8 mouse cellular contexts compared by ENCODE assay signal in genomic region chr11:98785772-98786281, GRCm38 (mm10). TPM values are rescaled to one million over a fixed set of nuclear protein-coding genes. Genes with fewer than 3 reads are reported as not detected.
DNase-seq lines count a peak whose midpoint lies in the region; ATAC-seq and TF ChIP-seq lines count a peak whose summit lies in the region.

No protein-coding gene starts in this region.

- WGBS in embryonic facial prominence, embryonic 12.5 days, result 9% methylated on average over 12 of the region's 12 CpGs
- 3% methylated on average over 12 of the region's 12 CpGs for WGBS in kidney, adult 2 months
- WGBS in limb, embryonic 15.5 days, result 7% methylated on average over 12 of the region's 12 CpGs
- WGBS in midbrain, postnatal 0 days, result 7% methylated on average over 12 of the region's 12 CpGs

- H3K27me3 ChIP-seq in embryonic facial prominence, embryonic 12.5 days, result no peaks in the 10 kb centered on the region
- H3K27me3 ChIP-seq in kidney, adult 2 months (replicated peaks; ENCODE audit: control insufficient read depth, insufficient read depth, low read length), result no peaks in the 10 kb centered on the region
- no peaks in the 10 kb centered on the region for H3K27me3 ChIP-seq in limb, embryonic 15.5 days
- H3K27me3 ChIP-seq in midbrain, postnatal 0 days (ENCODE audit: insufficient read depth, low read length), result no peaks in the 10 kb centered on the region
- no peaks in the 10 kb centered on the region for H3K27me3 ChIP-seq in testis, adult 2 months (ENCODE audit: control insufficient read depth, insufficient read depth, low read length)

- peak overlapping the region; percentile 40 for H3K4me2 ChIP-seq in embryonic facial prominence, embryonic 12.5 days (replicated peaks)
- H3K4me2 ChIP-seq in limb, embryonic 15.5 days, result peak overlapping the region; percentile 24
- H3K4me2 ChIP-seq in midbrain, postnatal 0 days (ENCODE audit: low read depth, low read length, poor library complexity, severe bottlenecking), result peak overlapping the region; percentile 42

- peak; percentile 67 for DNase-seq in 3134 (ENCODE audit: extremely low read depth, insufficient read length, low spot score)
- DNase-seq in adrenal gland, adult 18-20 months (ENCODE audit: low spot score in 2 of 2), result peak; percentile 62 to 65
- peak; percentile 93 for DNase-seq in heart, adult 8-10 months (ENCODE audit: low spot score)
- DNase-seq in kidney, adult 2 months, result peak; percentile 87
- DNase-seq in midbrain, postnatal 0 days (ENCODE audit: low spot score), result peak; percentile 92

- peak overlapping the region; percentile 72 for H3K27ac ChIP-seq in embryonic facial prominence, embryonic 12.5 days
- H3K27ac ChIP-seq in kidney, adult 2 months (ENCODE audit: insufficient read depth, low read depth, low read length), result peak overlapping the region; percentile 97
- H3K27ac ChIP-seq in limb, embryonic 15.5 days, result peak overlapping the region; percentile 86
- peak overlapping the region; percentile 83 for H3K27ac ChIP-seq in midbrain, postnatal 0 days (ENCODE audit: low read depth, low read length)
- peak overlapping the region; percentile 78 for H3K27ac ChIP-seq in testis, adult 2 months (ENCODE audit: control insufficient read depth, insufficient read depth, low read depth, low read length)

- no peak for TF ChIP-seq POLR2A in kidney, adult 2 months (IDR thresholded peaks at IDR 0.05; ENCODE audit: low read depth, low read length)
- TF ChIP-seq POLR2A in testis, adult 2 months (IDR thresholded peaks at IDR 0.05; ENCODE audit: control insufficient read depth, low read depth, low read length), result no peak; the same call in 1 of the 2 replicates

- ATAC-seq in embryonic facial prominence, embryonic 12.5 days (ENCODE audit: insufficient number of reproducible peaks, insufficient read depth, low FRiP score, low TSS enrichment), result no peak
- no peak for ATAC-seq in limb, embryonic 15.5 days (ENCODE audit: insufficient number of reproducible peaks, low FRiP score, low TSS enrichment, low read depth)
- peak; percentile 46; the same call in 1 of the 2 replicates for ATAC-seq in midbrain, postnatal 0 days (ENCODE audit: low FRiP score)

- H3K36me3 ChIP-seq in embryonic facial prominence, embryonic 12.5 days, result no peaks in the 10 kb centered on the region
- no peaks in the 10 kb centered on the region for H3K36me3 ChIP-seq in kidney, adult 2 months (ENCODE audit: control insufficient read depth, insufficient read depth, low read length)
- no peaks in the 10 kb centered on the region for H3K36me3 ChIP-seq in limb, embryonic 15.5 days
- no peaks in the 10 kb centered on the region for H3K36me3 ChIP-seq in midbrain, postnatal 0 days (ENCODE audit: insufficient read depth, low read length)
- H3K36me3 ChIP-seq in testis, adult 2 months (ENCODE audit: control insufficient read depth, insufficient read depth, low read length), result no peaks in the 10 kb centered on the region

- H3K9ac ChIP-seq in embryonic facial prominence, embryonic 12.5 days, result no peak overlapping the region
- H3K9ac ChIP-seq in limb, embryonic 15.5 days, result no peak overlapping the region
- peak overlapping the region; percentile 5; the same call in 1 of the 2 replicates for H3K9ac ChIP-seq in midbrain, postnatal 0 days (replicated peaks; ENCODE audit: low read length, poor library complexity, severe bottlenecking)

- no peak overlapping the region for H3K4me3 ChIP-seq in embryonic facial prominence, embryonic 12.5 days
- H3K4me3 ChIP-seq in kidney, adult 2 months (ENCODE audit: insufficient read depth, low read depth, low read length), result peak overlapping the region; percentile 30; the same call in 1 of the 2 replicates
- H3K4me3 ChIP-seq in limb, embryonic 15.5 days, result no peak overlapping the region
- peak overlapping the region; percentile 6; the same call in 1 of the 2 replicates for H3K4me3 ChIP-seq in midbrain, postnatal 0 days (ENCODE audit: low read depth, low read length)
- H3K4me3 ChIP-seq in testis, adult 2 months (ENCODE audit: control insufficient read depth, low read depth, low read length), result no peak overlapping the region

- no peaks in the 10 kb centered on the region for H3K9me3 ChIP-seq in embryonic facial prominence, embryonic 12.5 days
- H3K9me3 ChIP-seq in limb, embryonic 15.5 days, result no peaks in the 10 kb centered on the region
- H3K9me3 ChIP-seq in midbrain, postnatal 0 days (ENCODE audit: low read length), result no peaks in the 10 kb centered on the region

- peaks cover 59% of the 10 kb centered on the region for H3K4me1 ChIP-seq in embryonic facial prominence, embryonic 12.5 days
- H3K4me1 ChIP-seq in kidney, adult 2 months (ENCODE audit: control insufficient read depth, insufficient read depth, low read length), result peaks cover 36% of the 10 kb centered on the region
- peaks cover 76% of the 10 kb centered on the region for H3K4me1 ChIP-seq in limb, embryonic 15.5 days
- H3K4me1 ChIP-seq in midbrain, postnatal 0 days (ENCODE audit: insufficient read depth, low read length), result peaks cover 23% of the 10 kb centered on the region
- peaks cover 30% of the 10 kb centered on the region for H3K4me1 ChIP-seq in testis, adult 2 months (ENCODE audit: control insufficient read depth, insufficient read depth, low read length)

- TF ChIP-seq CTCF in kidney, adult 2 months (conservative IDR thresholded peaks at IDR 0.05; ENCODE audit: insufficient read depth, insufficient read length, low read depth, low read length), result peak; percentile 54
- TF ChIP-seq CTCF in midbrain, postnatal 0 days (IDR thresholded peaks at IDR 0.05), result peak; percentile 81
- no peak; the same call in 1 of the 2 replicates for TF ChIP-seq CTCF in testis, adult 2 months (IDR thresholded peaks at IDR 0.05; ENCODE audit: control insufficient read depth, insufficient read depth, insufficient replicate concordance, low read depth, low read length)

RNA-seq across cellular contexts. Expression of gene Msl1, which starts 9.5 kb away (rescaled TPM):
- total RNA-seq in adrenal gland, adult 18-20 months (2021), result 10 to 100 TPM; 82.3 to 97.4 TPM
- 35.2 and 35.6 TPM in 2 replicates for polyA plus RNA-seq in embryonic facial prominence, embryonic 12.5 days (2016; fragmentation: Nextera tagmentation; extraction: Ambion mirVana)
- total RNA-seq in heart, adult 8-10 months (2022), result 10 to 100 TPM; 72.1 to 84.3 (median 78.7) TPM
- 23.5 and 24.5 TPM in 2 replicates for polyA plus RNA-seq in kidney, adult 2 months (2012; rRNA removed)
- polyA plus RNA-seq in limb, embryonic 15.5 days (2015; fragmentation: Nextera tagmentation; extraction: Ambion mirVana), result 22.9 and 25.8 TPM in 2 replicates
- 88.3 and 107 TPM in 2 replicates for total RNA-seq in midbrain, postnatal 0 days (2014; rRNA removed)
- polyA plus RNA-seq in midbrain, postnatal 0 days (2015; fragmentation: Nextera tagmentation; extraction: Ambion mirVana), result 22.3 and 25.8 TPM in 2 replicates
- polyA plus RNA-seq in testis, adult 2 months (2012; rRNA removed), result 138 and 143 TPM in 2 replicates

RNA-seq across cellular contexts. Expression of gene Nr1d1, which starts 10.7 kb away (rescaled TPM):
- 100 to 1,000 TPM; 226 to 232 TPM for total RNA-seq in adrenal gland, adult 18-20 months (2021)
- polyA plus RNA-seq in embryonic facial prominence, embryonic 12.5 days (2016; fragmentation: Nextera tagmentation; extraction: Ambion mirVana), result 1.6 and 1.7 TPM in 2 replicates
- total RNA-seq in heart, adult 8-10 months (2022), result 100 to 1,000 TPM in 2 of 4 experiments, 10 to 100 TPM in 2; 81.4 to 121 (median 101) TPM
- polyA plus RNA-seq in kidney, adult 2 months (2012; rRNA removed), result 140 and 155 TPM in 2 replicates
- polyA plus RNA-seq in limb, embryonic 15.5 days (2015; fragmentation: Nextera tagmentation; extraction: Ambion mirVana), result 1.2 TPM in 2 replicates
- total RNA-seq in midbrain, postnatal 0 days (2014; rRNA removed), result 7.1 and 11.0 TPM in 2 replicates
- 12.3 and 14.3 TPM in 2 replicates for polyA plus RNA-seq in midbrain, postnatal 0 days (2015; fragmentation: Nextera tagmentation; extraction: Ambion mirVana)
- polyA plus RNA-seq in testis, adult 2 months (2012; rRNA removed), result 34.7 and 38.6 TPM in 2 replicates

RNA-seq across cellular contexts. Expression of gene Casc3, which starts 18.9 kb away (rescaled TPM):
- total RNA-seq in adrenal gland, adult 18-20 months (2021), result 10 to 100 TPM; 36.8 to 41.9 TPM
- polyA plus RNA-seq in embryonic facial prominence, embryonic 12.5 days (2016; fragmentation: Nextera tagmentation; extraction: Ambion mirVana), result 53.9 and 54.0 TPM in 2 replicates
- total RNA-seq in heart, adult 8-10 months (2022), result 10 to 100 TPM; 16.0 to 20.9 (median 17.8) TPM
- polyA plus RNA-seq in kidney, adult 2 months (2012; rRNA removed), result 21.0 and 24.5 TPM in 2 replicates
- 30.0 and 32.5 TPM in 2 replicates for polyA plus RNA-seq in limb, embryonic 15.5 days (2015; fragmentation: Nextera tagmentation; extraction: Ambion mirVana)
- 29.4 and 32.2 TPM in 2 replicates for total RNA-seq in midbrain, postnatal 0 days (2014; rRNA removed)
- 34.0 and 39.7 TPM in 2 replicates for polyA plus RNA-seq in midbrain, postnatal 0 days (2015; fragmentation: Nextera tagmentation; extraction: Ambion mirVana)
- polyA plus RNA-seq in testis, adult 2 months (2012; rRNA removed), result 22.0 and 24.9 TPM in 2 replicates

RNA-seq across cellular contexts. Expression of gene Thra, which starts 45.4 kb away (rescaled TPM):
- 10 to 100 TPM; 90.2 to 91.0 TPM for total RNA-seq in adrenal gland, adult 18-20 months (2021)
- 29.1 and 34.3 TPM in 2 replicates for polyA plus RNA-seq in embryonic facial prominence, embryonic 12.5 days (2016; fragmentation: Nextera tagmentation; extraction: Ambion mirVana)
- total RNA-seq in heart, adult 8-10 months (2022), result 10 to 100 TPM; 92.5 to 98.4 (median 95.1) TPM
- polyA plus RNA-seq in kidney, adult 2 months (2012; rRNA removed), result 92.7 and 97.2 TPM in 2 replicates
- 38.4 and 39.6 TPM in 2 replicates for polyA plus RNA-seq in limb, embryonic 15.5 days (2015; fragmentation: Nextera tagmentation; extraction: Ambion mirVana)
- total RNA-seq in midbrain, postnatal 0 days (2014; rRNA removed), result 774 and 843 TPM in 2 replicates
- 165 and 182 TPM in 2 replicates for polyA plus RNA-seq in midbrain, postnatal 0 days (2015; fragmentation: Nextera tagmentation; extraction: Ambion mirVana)
- 14.4 and 18.9 TPM in 2 replicates for polyA plus RNA-seq in testis, adult 2 months (2012; rRNA removed)

RNA-seq across cellular contexts. Expression of gene Rapgefl1, which starts 50.8 kb away (rescaled TPM):
- total RNA-seq in adrenal gland, adult 18-20 months (2021), result under 1 TPM; 0.36 to 0.58 TPM
- polyA plus RNA-seq in embryonic facial prominence, embryonic 12.5 days (2016; fragmentation: Nextera tagmentation; extraction: Ambion mirVana), result 2.6 and 3.1 TPM in 2 replicates
- total RNA-seq in heart, adult 8-10 months (2022), result 1 to 10 TPM in 1 of 4 experiments, under 1 TPM in 3; 0.38 to 1.1 (median 0.76) TPM
- polyA plus RNA-seq in kidney, adult 2 months (2012; rRNA removed), result 4.2 and 4.7 TPM in 2 replicates
- 11.1 TPM in 2 replicates for polyA plus RNA-seq in limb, embryonic 15.5 days (2015; fragmentation: Nextera tagmentation; extraction: Ambion mirVana)
- 39.0 and 40.8 TPM in 2 replicates for total RNA-seq in midbrain, postnatal 0 days (2014; rRNA removed)
- 10.9 and 11.4 TPM in 2 replicates for polyA plus RNA-seq in midbrain, postnatal 0 days (2015; fragmentation: Nextera tagmentation; extraction: Ambion mirVana)
- 2.2 and 2.7 TPM in 2 replicates for polyA plus RNA-seq in testis, adult 2 months (2012; rRNA removed)

Comparison
In these comparisons a context has a peak if more than half of its experiments do, and no peak if none do; other contexts are left out.
1. H3K4me3 ChIP-seq: peak in kidney, adult 2 months (single experiment) and midbrain, postnatal 0 days (single experiment); none in embryonic facial prominence, embryonic 12.5 days (single experiment), limb, embryonic 15.5 days (single experiment) and testis, adult 2 months (single experiment).
2. Peak in every context shown above with its lines, with median percentiles within 50 percentile points of each other: DNase-seq, H3K27ac ChIP-seq and H3K4me2 ChIP-seq.